Mouse (Mus musculus) intestine, embryonic 14.5 days (tissue): Measurements from ENCODE around the gene Nr0b1. TPM values are rescaled to one million over a fixed set of nuclear protein-coding genes. Genes with fewer than 3 reads are reported as not detected.
A peak's percentile ranks its signal among the peaks of the same experiment; 100 is the strongest.

Experiments
- ATAC-seq: fragments of 200-750 bp; cut with Nextera tagmentation; replicated peaks from 2 replicates; pipeline ENCODE4 v1.8.0; 2017; ENCODE audit warnings: low read depth, moderate number of reproducible peaks, moderate TSS enrichment, moderate library complexity; ENCODE audit not compliant: low FRiP score, low TSS enrichment
- DNase-seq: peaks from one replicate; pipeline ENCODE4 v3.0.0-alpha.2; 2018; ENCODE audit warnings: low spot score
- H3K27ac ChIP-seq: fragments of 300-500 bp; sonication (generic); 2 replicates; pipeline ENCODE4 v1.5.1; 2014; ENCODE audit warnings: low read depth, mild to moderate bottlenecking, control low read depth
- H3K27me3 ChIP-seq: fragments of 300-500 bp; sonication (generic); replicated peaks from 2 replicates; pipeline ENCODE4 v1.6.1; 2014; ENCODE audit warnings: low read length, control low read depth; ENCODE audit not compliant: control insufficient read depth, insufficient read depth
- H3K36me3 ChIP-seq: fragments of 300-500 bp; sonication (generic); 2 replicates; pipeline ENCODE4 v1.6.1; 2014; ENCODE audit warnings: low read length, control low read depth; ENCODE audit not compliant: control insufficient read depth, insufficient read depth
- H3K4me1 ChIP-seq: fragments of 300-500 bp; sonication (generic); replicated peaks from 2 replicates; pipeline ENCODE4 v1.6.1; 2014; ENCODE audit warnings: low read length, control low read depth, mixed read lengths; ENCODE audit not compliant: control insufficient read depth, insufficient read depth
- H3K4me2 ChIP-seq: fragments of 300-500 bp; sonication (generic); 2 replicates; pipeline ENCODE4 v1.6.1; 2014; ENCODE audit warnings: low read length
- H3K4me3 ChIP-seq: fragments of 300-500 bp; sonication (generic); 2 replicates; pipeline ENCODE4 v1.5.1; 2014; ENCODE audit warnings: low read depth, low read length, control low read depth, mixed read lengths
- H3K9ac ChIP-seq: fragments of 300-500 bp; sonication (generic); 2 replicates; pipeline ENCODE4 v1.6.1; 2014; ENCODE audit warnings: mild to moderate bottlenecking, low read length
- H3K9me3 ChIP-seq: fragments of 300-500 bp; sonication (generic); 2 replicates; pipeline ENCODE4 v1.6.1; 2016; ENCODE audit warnings: low read length, control low read depth; ENCODE audit not compliant: control insufficient read depth
- WGBS: fragments of 180-500 bp; shearing (Covaris S2); extraction: QIAGEN DNeasy Blood & Tissue Kit; methylation state at CpG from one replicate; pipeline ENCODE4 v1.1.7; 2014; 5-methylcytosine and 5-hydroxymethylcytosine counted together
- polyA plus RNA-seq: library from polyadenylated mRNA; unstranded; fragments of >200 nt; fragmentation: Nextera tagmentation; extraction: Ambion mirVana; gene quantifications from 2 replicates; pipeline ENCODE4 v1.2.1, GENCODE M21; 2014

Nr0b1 gene
- polyA plus RNA-seq, result 0.09 TPM in 1 of 2 replicates, not detected in the other

- Histone ChIP-seq H3K27ac (no peak within 1 kb of the TSS), H3K4me3 (peak within 1 kb of the TSS; percentile 20), H3K27me3 (peaks cover 20% of the 10 kb centered on the region), H3K9ac (no peak within 1 kb of the TSS), H3K36me3 (no peaks in the 10 kb centered on the region), H3K4me1 (no peaks in the 10 kb centered on the region), H3K9me3 (no peaks in the 10 kb centered on the region), H3K4me2 (peak within 1 kb of the TSS; percentile 58)
- DNase-seq (no peak), ATAC-seq (no peak)
- 17% methylated on average over 47 of the region's 53 CpGs for WGBS
These were observed at the start of gene Nr0b1 for GRCm38 (mm10) chrX:86191614-86192419. Nr0b1 (plus strand) TSS chrX:86191764.

- Histone ChIP-seq H3K4me3 (no peak overlapping the region), H3K4me1 (no peaks in the 10 kb centered on the region), H3K9ac (no peak overlapping the region), H3K27me3 (peaks cover 16% of the 10 kb centered on the region), H3K9me3 (no peaks in the 10 kb centered on the region), H3K36me3 (no peaks in the 10 kb centered on the region), H3K27ac (no peak overlapping the region), H3K4me2 (no peak overlapping the region)
- no peak for DNase-seq
- 84% methylated on average over 2 of the region's 2 CpGs for WGBS
- no peak for ATAC-seq
These were observed 4.3 kb upstream of the Nr0b1 start for GRCm38 (mm10) chrX:86187250-86187649.

GRCm38 (mm10) chrX:86192420-86192994 is 943 bp downstream of the Nr0b1 start:
- Histone ChIP-seq H3K27me3 (peaks cover 20% of the 10 kb centered on the region), H3K9me3 (no peaks in the 10 kb centered on the region), H3K4me3 (peak overlapping the region; percentile 20; the same call in 1 of the 2 replicates), H3K36me3 (no peaks in the 10 kb centered on the region), H3K4me2 (peak overlapping the region; percentile 58), H3K4me1 (no peaks in the 10 kb centered on the region), H3K9ac (no peak overlapping the region), H3K27ac (no peak overlapping the region)
- DNase-seq (peak; percentile 50), ATAC-seq (no peak)
- 25% methylated on average over 25 of the region's 25 CpGs for WGBS

GRCm38 (mm10) chrX:86193386-86193785 is 1.8 kb downstream of the Nr0b1 start:
- H3K27ac ChIP-seq, result no peak overlapping the region
- H3K36me3 ChIP-seq, result no peaks in the 10 kb centered on the region
- H3K4me3 ChIP-seq, result no peak overlapping the region
- no peaks in the 10 kb centered on the region for H3K4me1 ChIP-seq
- no peak overlapping the region for H3K9ac ChIP-seq
- no peak overlapping the region for H3K4me2 ChIP-seq
- 34% methylated on average over 4 of the region's 4 CpGs for WGBS
- DNase-seq (no peak), ATAC-seq (no peak)
- peaks cover 20% of the 10 kb centered on the region for H3K27me3 ChIP-seq
- H3K9me3 ChIP-seq, result no peaks in the 10 kb centered on the region

- Histone ChIP-seq H3K4me3 (no peak overlapping the region), H3K9ac (no peak overlapping the region), H3K27ac (no peak overlapping the region), H3K36me3 (no peaks in the 10 kb centered on the region), H3K9me3 (no peaks in the 10 kb centered on the region), H3K27me3 (no peaks in the 10 kb centered on the region), H3K4me1 (no peaks in the 10 kb centered on the region), H3K4me2 (no peak overlapping the region)
- WGBS, result no CpG with 5 or more reads among the region's 1 CpGs
- DNase-seq (no peak), ATAC-seq (no peak)
These were observed 45.7 kb downstream of the Nr0b1 start for GRCm38 (mm10) chrX:86237246-86237645.

Other genes with a start within 250 kb of the Nr0b1 start
- gene Samt3, start 147.6 kb upstream of the Nr0b1 start, polyA plus RNA-seq, result not detected in 2 replicates
- gene Mageb4, start 113.3 kb downstream of the Nr0b1 start, polyA plus RNA-seq, result not detected in 2 replicates